Comparison of ENCODE assay signal across 8 mouse cellular contexts in the genomic region with DNA sequence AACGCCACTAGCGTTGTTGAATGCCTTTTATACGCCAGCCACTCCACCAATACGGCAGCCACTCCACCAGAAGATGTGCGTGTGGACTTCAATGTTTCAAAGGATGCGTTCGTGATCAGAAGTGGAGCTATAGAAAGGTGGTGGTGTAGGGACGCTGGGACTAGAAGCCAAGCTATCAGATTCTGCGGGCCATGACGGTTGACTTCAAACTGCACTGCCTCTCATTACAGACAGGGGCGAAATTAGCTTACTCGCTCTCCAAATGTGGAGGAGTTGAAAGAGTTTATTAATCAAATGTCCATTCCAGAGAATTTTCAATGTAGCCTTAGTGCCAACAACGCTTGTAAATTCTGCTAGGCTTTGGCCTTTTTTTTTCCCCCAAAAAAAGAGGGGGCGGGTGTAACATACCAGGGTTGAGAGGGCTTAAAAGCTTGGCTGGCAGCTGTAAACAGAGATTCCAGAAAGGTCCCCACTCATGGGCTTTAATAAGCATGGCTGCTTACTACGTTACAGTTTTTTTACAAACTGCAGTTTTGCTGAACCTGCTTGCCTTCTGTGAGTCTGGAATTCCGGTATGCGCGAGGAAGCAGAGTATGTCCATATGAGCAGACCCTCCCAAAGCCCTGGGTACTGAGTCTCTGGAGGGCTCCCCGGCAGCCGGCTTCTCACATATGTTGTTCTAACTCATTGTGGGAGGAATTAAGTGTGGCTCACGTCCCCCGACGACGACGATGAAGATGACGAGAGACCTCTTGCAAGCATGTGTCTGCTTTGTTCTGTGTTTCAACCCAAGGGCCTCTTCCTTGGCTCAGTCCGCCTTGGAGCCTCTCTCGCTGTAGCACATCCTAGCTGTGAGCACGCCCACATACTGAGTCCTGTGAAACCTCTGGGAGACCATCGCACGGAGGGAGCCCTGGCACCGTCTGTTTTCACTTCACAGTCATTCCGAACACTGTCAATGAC.
A peak's percentile ranks its signal among the peaks of the same experiment; 100 is the strongest.
DNase-seq lines count a peak whose midpoint lies in the region; ATAC-seq and TF ChIP-seq lines count a peak whose summit lies in the region.

No protein-coding gene starts in this region.

- peak overlapping the region; percentile 53 for H3K4me3 ChIP-seq in gastrocnemius, adult 2 months
- no peak overlapping the region for H3K4me3 ChIP-seq in intestine, embryonic 16.5 days (ENCODE audit: low read length)

- H3K27me3 ChIP-seq in intestine, embryonic 16.5 days (replicated peaks; ENCODE audit: control insufficient read depth, insufficient read depth, low read length), result no peaks in the 10 kb centered on the region

- no peaks in the 10 kb centered on the region for H3K9me3 ChIP-seq in intestine, embryonic 16.5 days (ENCODE audit: control insufficient read depth, low read length)

- no peak for ATAC-seq in intestine, embryonic 16.5 days

- peak; percentile 93 for DNase-seq in heart, adult 11 months
- DNase-seq in heart, postnatal 25 days (ENCODE audit: low spot score), result no peak
- DNase-seq in MN1 (ENCODE audit: low spot score), result peak; percentile 20
- DNase-seq in gastrocnemius, adult 2 months, result peak; percentile 46
- peak; percentile 41 to 59 for DNase-seq in right cerebral cortex, adult 2 months (ENCODE audit: low spot score in 2 of 2)
- DNase-seq in thymus, adult 18-20 months, result no peak
- DNase-seq in thymus, postnatal 25 days, result no peak

- no peak for TF ChIP-seq CTCF in gastrocnemius, adult 2 months (IDR thresholded peaks at IDR 0.05)

- H3K9ac ChIP-seq in intestine, embryonic 16.5 days (ENCODE audit: low read depth, low read length), result no peak overlapping the region

- intact Hi-C loops in heart, postnatal 25 days (cut with DNase I), result no loop called here
- intact Hi-C loops in gastrocnemius, adult 2 months (cut with DNase I), result no loop called here

- H3K4me1 ChIP-seq in intestine, embryonic 16.5 days (ENCODE audit: control insufficient read depth, insufficient read depth, low read length), result no peaks in the 10 kb centered on the region

- H3K36me3 ChIP-seq in intestine, embryonic 16.5 days (ENCODE audit: control insufficient read depth, insufficient read depth, low read length), result no peaks in the 10 kb centered on the region; the same call in 1 of the 2 replicates

- no peak overlapping the region for H3K4me2 ChIP-seq in intestine, embryonic 16.5 days (ENCODE audit: low read depth, low read length)

- peak overlapping the region; percentile 35; the same call in 1 of the 2 replicates for H3K27ac ChIP-seq in gastrocnemius, adult 2 months
- H3K27ac ChIP-seq in intestine, embryonic 16.5 days (ENCODE audit: low read length), result 0 out of 2 replicates have a peak overlapping the region, but pooled peaks have one; percentile 33

- WGBS in intestine, embryonic 16.5 days, result 74% methylated on average over 33 of the region's 33 CpGs

Comparison
In these comparisons a context has a peak if more than half of its experiments do, and no peak if none do; other contexts are left out.
1. DNase-seq: peak in heart, adult 11 months (single experiment), MN1 (single experiment), gastrocnemius, adult 2 months (single experiment) and right cerebral cortex, adult 2 months (2 of 2); none in heart, postnatal 25 days (single experiment), thymus, adult 18-20 months (0 of 2) and thymus, postnatal 25 days (single experiment).